Mouse (Mus musculus): ENCODE measurements around the gene Rnf222. TPM values are rescaled to one million over a fixed set of nuclear protein-coding genes. Genes with fewer than 3 reads are reported as not detected.
"Not testable (repeated sequence)": the region's sequence is repeated elsewhere in the genome, so short reads cannot be mapped to it uniquely, and the experiment has no call there.

The Rnf222 gene
- polyA plus RNA-seq, 1 experiment: 0.04 TPM

- 79% methylated on average over 4 of the region's 4 CpGs for WGBS
- Histone ChIP-seq H3K4me3 (ENCODE audit: extremely low read depth, insufficient read depth, insufficient read length) (no peak overlapping the region), H3K4me1 (ENCODE audit: control insufficient read depth, insufficient read depth, insufficient read length) (no peaks in the 10 kb centered on the region), H3K27ac (ENCODE audit: insufficient read depth, low read length) (no peak overlapping the region), H3K27me3 (ENCODE audit: control insufficient read depth, insufficient read depth, low read length) (no peaks in the 10 kb centered on the region), H3K36me3 (ENCODE audit: control insufficient read depth, insufficient read depth, low read length) (no peaks in the 10 kb centered on the region)
- TF ChIP-seq CTCF (IDR thresholded peaks at IDR 0.05; ENCODE audit: extremely low read depth, insufficient read depth, insufficient read length, insufficient replicate concordance) (no peak), POLR2A (IDR thresholded peaks at IDR 0.05; ENCODE audit: low read depth, low read length) (no peak)
- DNase-seq (ENCODE audit: low read depth in 1 of 2, low spot score in 2 of 2): no peak
Observed at GRCm38 (mm10) chr11:68914566-68914965, 26.2 kb downstream of the Rnf222 start.

- WGBS: 76% methylated on average over 3 of the region's 3 CpGs
- no peaks in the 10 kb centered on the region for H3K36me3 ChIP-seq (ENCODE audit: control insufficient read depth, insufficient read depth, low read length)
- TF ChIP-seq CTCF (IDR thresholded peaks at IDR 0.05; ENCODE audit: extremely low read depth, insufficient read depth, insufficient read length, insufficient replicate concordance) (no peak), POLR2A (IDR thresholded peaks at IDR 0.05; ENCODE audit: low read depth, low read length) (no peak)
- H3K27ac ChIP-seq (ENCODE audit: insufficient read depth, low read length): no peak overlapping the region
- H3K27me3 ChIP-seq (ENCODE audit: control insufficient read depth, insufficient read depth, low read length): no peaks in the 10 kb centered on the region
- no peak overlapping the region for H3K4me3 ChIP-seq (ENCODE audit: extremely low read depth, insufficient read depth, insufficient read length)
- no peak for DNase-seq (ENCODE audit: low read depth in 1 of 2, low spot score in 2 of 2)
- no peaks in the 10 kb centered on the region for H3K4me1 ChIP-seq (ENCODE audit: control insufficient read depth, insufficient read depth, insufficient read length)
Observed at GRCm38 (mm10) chr11:68923191-68923590, 34.8 kb downstream of the Rnf222 start.

- Histone ChIP-seq H3K27ac (ENCODE audit: insufficient read depth, low read length) (no peak overlapping the region), H3K4me1 (ENCODE audit: control insufficient read depth, insufficient read depth, insufficient read length) (no peaks in the 10 kb centered on the region), H3K36me3 (ENCODE audit: control insufficient read depth, insufficient read depth, low read length) (no peaks in the 10 kb centered on the region), H3K4me3 (ENCODE audit: extremely low read depth, insufficient read depth, insufficient read length) (no peak overlapping the region), H3K27me3 (ENCODE audit: control insufficient read depth, insufficient read depth, low read length) (no peaks in the 10 kb centered on the region)
- TF ChIP-seq POLR2A (IDR thresholded peaks at IDR 0.05; ENCODE audit: low read depth, low read length): no peak
- no peak for TF ChIP-seq CTCF (IDR thresholded peaks at IDR 0.05; ENCODE audit: extremely low read depth, insufficient read depth, insufficient read length, insufficient replicate concordance)
- 78% methylated on average over 2 of the region's 2 CpGs for WGBS
- DNase-seq (ENCODE audit: low read depth in 1 of 2, low spot score in 2 of 2): no peak
Observed at GRCm38 (mm10) chr11:68924749-68925148, 36.4 kb downstream of the Rnf222 start.

- H3K27ac ChIP-seq (ENCODE audit: insufficient read depth, low read length): no peak within 1 kb of the TSS
Observed at GRCm38 (mm10) chr11:68926981-68927380, 38.6 kb downstream of the Rnf222 start, which contains the start of gene Odf4. TSS of gene Odf4 (minus strand) at chr11:68927081.

GRCm38 (mm10) chr11:68929947-68930346 lies 41.6 kb downstream of the Rnf222 start:
- DNase-seq (ENCODE audit: low read depth in 1 of 2, low spot score in 2 of 2): no peak
- WGBS: 83% methylated on average over 6 of the region's 6 CpGs
- Histone ChIP-seq H3K27me3 (ENCODE audit: control insufficient read depth, insufficient read depth, low read length) (no peaks in the 10 kb centered on the region), H3K4me1 (ENCODE audit: control insufficient read depth, insufficient read depth, insufficient read length) (no peaks in the 10 kb centered on the region; the same call in 1 of the 2 replicates), H3K36me3 (ENCODE audit: control insufficient read depth, insufficient read depth, low read length) (no peaks in the 10 kb centered on the region), H3K4me3 (ENCODE audit: extremely low read depth, insufficient read depth, insufficient read length) (no peak overlapping the region), H3K27ac (ENCODE audit: insufficient read depth, low read length) (no peak overlapping the region)
- TF ChIP-seq POLR2A (IDR thresholded peaks at IDR 0.05; ENCODE audit: low read depth, low read length) (no peak), CTCF (IDR thresholded peaks at IDR 0.05; ENCODE audit: extremely low read depth, insufficient read depth, insufficient read length, insufficient replicate concordance) (no peak)

More at GRCm38 (mm10) chr11:68926981-68927380, 38.6 kb downstream of the Rnf222 start, which contains the start of gene Odf4:
- H3K27me3 ChIP-seq (ENCODE audit: control insufficient read depth, insufficient read depth, low read length): no peaks in the 10 kb centered on the region
- TF ChIP-seq CTCF (IDR thresholded peaks at IDR 0.05; ENCODE audit: extremely low read depth, insufficient read depth, insufficient read length, insufficient replicate concordance): no peak
- TF ChIP-seq POLR2A (IDR thresholded peaks at IDR 0.05; ENCODE audit: low read depth, low read length): no peak
- H3K4me1 ChIP-seq (ENCODE audit: control insufficient read depth, insufficient read depth, insufficient read length): no peaks in the 10 kb centered on the region
- 97% methylated on average over 3 of the region's 3 CpGs for WGBS
- no peak for DNase-seq (ENCODE audit: low read depth in 1 of 2, low spot score in 2 of 2)
- H3K4me3 ChIP-seq (ENCODE audit: extremely low read depth, insufficient read depth, insufficient read length): no peak within 1 kb of the TSS
- H3K36me3 ChIP-seq (ENCODE audit: control insufficient read depth, insufficient read depth, low read length): no peaks in the 10 kb centered on the region

- Histone ChIP-seq H3K4me1 (ENCODE audit: control insufficient read depth, insufficient read depth, insufficient read length) (no peaks in the 10 kb centered on the region; the same call in 1 of the 2 replicates), H3K36me3 (ENCODE audit: control insufficient read depth, insufficient read depth, low read length) (no peaks in the 10 kb centered on the region)
Observed at GRCm38 (mm10) chr11:68933885-68934507, 45.6 kb downstream of the Rnf222 start.

GRCm38 (mm10) chr11:68936951-68937350 lies 48.6 kb downstream of the Rnf222 start:
- H3K27me3 ChIP-seq (ENCODE audit: control insufficient read depth, insufficient read depth, low read length); H3K4me1 ChIP-seq (ENCODE audit: control insufficient read depth, insufficient read depth, insufficient read length); DNase-seq (ENCODE audit: low read depth in 1 of 2, low spot score in 2 of 2); H3K4me3 ChIP-seq (ENCODE audit: extremely low read depth, insufficient read depth, insufficient read length); H3K36me3 ChIP-seq (ENCODE audit: control insufficient read depth, insufficient read depth, low read length); H3K27ac ChIP-seq (ENCODE audit: insufficient read depth, low read length): not testable (repeated sequence)
- WGBS: 89% methylated on average over 4 of the region's 4 CpGs

More at GRCm38 (mm10) chr11:68933885-68934507, 45.6 kb downstream of the Rnf222 start:
- Histone ChIP-seq H3K4me3 (ENCODE audit: extremely low read depth, insufficient read depth, insufficient read length) (no peak overlapping the region), H3K27me3 (ENCODE audit: control insufficient read depth, insufficient read depth, low read length) (no peaks in the 10 kb centered on the region), H3K27ac (ENCODE audit: insufficient read depth, low read length) (no peak overlapping the region)
- no peak for TF ChIP-seq CTCF (IDR thresholded peaks at IDR 0.05; ENCODE audit: extremely low read depth, insufficient read depth, insufficient read length, insufficient replicate concordance)
- no peak for TF ChIP-seq POLR2A (IDR thresholded peaks at IDR 0.05; ENCODE audit: low read depth, low read length)
- DNase-seq (ENCODE audit: low read depth in 1 of 2, low spot score in 2 of 2): no peak
- 78% methylated on average over 5 of the region's 5 CpGs for WGBS

All from spleen, adult 2 months (tissue).